Mouse (Mus musculus): ENCODE measurements around the gene Shank1.

GRCm38 (mm10) chr7:44385720-44386119, 75.7 kb downstream of the Shank1 start, which contains the start of gene 1700008O03Rik:
- TF ChIP-seq CTCF (IDR thresholded peaks at IDR 0.05 in 2 of 3, conservative IDR thresholded peaks at IDR 0.05 in 1 of 3; ENCODE audit: control insufficient read depth in 1 of 3, insufficient read depth in 1 of 3, low read depth in 2 of 3, low read length in 3 of 3, poor library complexity in 1 of 3, severe bottlenecking in 1 of 3) (no peak), POLR2A (IDR thresholded peaks at IDR 0.05; ENCODE audit: control insufficient read depth in 1 of 2, insufficient read depth in 1 of 2, low read depth in 1 of 2, low read length in 2 of 2, poor library complexity in 1 of 2) (no peak), RCOR1 (IDR thresholded peaks at IDR 0.05; ENCODE audit: low read depth, low read length) (no peak), SIN3A (IDR thresholded peaks at IDR 0.05; ENCODE audit: low read length) (no peak), USF1 (IDR thresholded peaks at IDR 0.05; ENCODE audit: low read depth, low read length) (no peak)
